Mouse (Mus musculus) bone marrow macrophage, adult 2 months (primary cell): ENCODE data around the gene Olah.

Experiments
- CTCF ChIP-seq: IDR thresholded peaks from 2 replicates; pipeline ENCODE4 v1.5.1; 2012; ENCODE audit warnings: low read depth, mild to moderate bottlenecking, low read length, moderate library complexity
- POLR2A ChIP-seq: IDR thresholded peaks from 2 replicates; pipeline ENCODE4 v1.6.1; 2012; ENCODE audit warnings: mild to moderate bottlenecking, low read depth, low read length, borderline replicate concordance

DNA sequence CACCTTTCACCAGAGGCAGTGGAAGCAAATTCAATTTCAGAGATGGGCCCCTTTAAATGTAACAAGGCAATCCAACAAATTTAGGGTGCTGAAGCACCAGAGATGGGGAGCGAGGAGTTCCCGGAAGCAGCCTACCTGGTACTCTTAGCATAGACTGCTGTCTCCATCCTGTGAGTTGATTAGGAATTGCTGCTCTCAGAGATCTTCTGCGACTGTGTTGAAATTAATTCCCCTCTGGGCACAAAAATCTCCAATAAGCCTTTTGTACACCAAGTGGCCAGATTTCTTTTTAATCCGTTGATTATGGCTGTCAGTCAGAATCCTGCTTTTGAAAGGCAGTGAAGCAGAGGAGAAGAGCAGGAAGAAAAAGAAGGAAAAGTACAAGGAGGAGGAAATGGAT is 31.9 kb downstream of the Olah start:
- TF ChIP-seq CTCF (no peak), POLR2A (no peak)
